Mouse (Mus musculus) ES-Bruce4 (cell line): ENCODE data around the gene Atp13a2. TPM values are rescaled to one million over a fixed set of nuclear protein-coding genes. Genes with fewer than 3 reads are reported as not detected.

Experiments
- H3K27ac ChIP-seq: 2 replicates; pipeline ENCODE4 v1.5.1; 2012; ENCODE audit warnings: low read length, inconsistent platforms; ENCODE audit not compliant: insufficient read depth
- H3K27me3 ChIP-seq: 2 replicates; pipeline ENCODE4 v1.6.1; 2012; ENCODE audit warnings: mild to moderate bottlenecking, low read length, inconsistent platforms; ENCODE audit not compliant: control insufficient read depth, poor library complexity, insufficient read depth, severe bottlenecking
- H3K36me3 ChIP-seq: 2 replicates; pipeline ENCODE4 v1.6.1; 2012; ENCODE audit warnings: inconsistent platforms, mild to moderate bottlenecking, low read length, moderate library complexity; ENCODE audit not compliant: control insufficient read depth, poor library complexity, insufficient read depth, severe bottlenecking
- H3K4me1 ChIP-seq: one replicate; pipeline ENCODE4 v1.8.1; 2011; ENCODE audit warnings: low read length; ENCODE audit not compliant: control insufficient read depth, insufficient read depth
- H3K4me3 ChIP-seq: 2 replicates; pipeline ENCODE4 v1.5.1; 2011; ENCODE audit warnings: low read depth, mild to moderate bottlenecking, low read length
- H3K9ac ChIP-seq: 2 replicates; pipeline ENCODE4 v1.6.1; 2012; ENCODE audit warnings: low read depth, mild to moderate bottlenecking, inconsistent platforms; ENCODE audit not compliant: poor library complexity, severe bottlenecking
- H3K9me3 ChIP-seq: replicated peaks from 2 replicates; pipeline ENCODE4 v1.6.1; 2012; ENCODE audit warnings: mild to moderate bottlenecking, low read length, inconsistent platforms; ENCODE audit not compliant: control insufficient read depth, poor library complexity, insufficient read depth, severe bottlenecking
- CTCF ChIP-seq: IDR thresholded peaks from one replicate; pipeline ENCODE4 v1.8.1; 2011; ENCODE audit warnings: low read depth, low read length
- EP300 ChIP-seq: IDR thresholded peaks from 2 replicates; pipeline ENCODE4 v1.6.1; 2011; ENCODE audit warnings: low read depth, low read length; ENCODE audit not compliant: insufficient read depth
- POLR2A ChIP-seq: IDR thresholded peaks from one replicate; pipeline ENCODE4 v1.8.1; 2011; ENCODE audit warnings: low read length; ENCODE audit not compliant: insufficient read depth
- polyA plus RNA-seq: library from polyadenylated mRNA; stranded (reverse); fragments of >200 nt; gene quantifications from 2 replicates; pipeline ENCODE4 v1.2.4, GENCODE M21; 2011; ENCODE audit warnings: low read depth; ENCODE audit not compliant: missing spikeins, insufficient read depth, insufficient read length

The Atp13a2 gene
- polyA plus RNA-seq, 1 experiment, result 16.8 TPM

DNA sequence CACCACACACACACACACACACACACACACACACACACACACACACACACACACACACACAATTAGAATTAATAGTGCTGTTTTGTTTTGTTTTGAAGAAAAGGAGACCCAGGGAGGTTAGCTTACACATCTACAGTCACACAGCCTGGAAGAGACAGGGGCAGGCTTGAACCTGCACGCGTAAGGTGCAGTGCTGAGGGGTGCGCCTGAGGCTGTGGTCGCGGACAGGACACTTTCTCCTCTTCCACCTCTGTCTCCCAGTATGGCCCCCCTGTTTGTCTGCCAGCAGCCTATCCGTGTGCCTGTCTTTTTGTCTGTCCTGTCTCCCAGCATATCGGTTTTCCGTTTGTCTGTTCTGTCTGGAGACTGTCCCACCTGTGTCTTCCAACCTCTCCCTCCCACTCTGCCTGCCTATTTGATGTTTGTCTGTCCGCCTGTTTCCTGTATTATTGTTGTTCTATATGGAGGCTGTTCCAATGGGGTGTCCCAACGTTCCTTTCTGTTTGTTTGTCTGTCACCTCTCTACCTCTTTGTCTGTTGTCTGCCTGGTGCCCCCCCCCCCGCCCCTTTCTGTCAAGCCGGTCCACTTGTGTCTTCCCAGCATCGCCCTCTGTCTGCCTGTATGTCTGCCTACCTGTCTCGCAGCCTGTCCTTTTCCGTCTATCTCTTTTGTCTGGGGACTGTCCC is 506 bp upstream of the Atp13a2 start:
- TF ChIP-seq EP300 (no peak), CTCF (no peak), POLR2A (no peak)
- Histone ChIP-seq H3K9ac (0 out of 2 replicates have a peak overlapping the region, but pooled peaks have one; percentile 84), H3K4me1 (no peaks in the 10 kb centered on the region), H3K27ac (no peak overlapping the region), H3K4me3 (peak overlapping the region; percentile 99), H3K36me3 (no peaks in the 10 kb centered on the region), H3K27me3 (no peaks in the 10 kb centered on the region), H3K9me3 (no peaks in the 10 kb centered on the region)

DNA sequence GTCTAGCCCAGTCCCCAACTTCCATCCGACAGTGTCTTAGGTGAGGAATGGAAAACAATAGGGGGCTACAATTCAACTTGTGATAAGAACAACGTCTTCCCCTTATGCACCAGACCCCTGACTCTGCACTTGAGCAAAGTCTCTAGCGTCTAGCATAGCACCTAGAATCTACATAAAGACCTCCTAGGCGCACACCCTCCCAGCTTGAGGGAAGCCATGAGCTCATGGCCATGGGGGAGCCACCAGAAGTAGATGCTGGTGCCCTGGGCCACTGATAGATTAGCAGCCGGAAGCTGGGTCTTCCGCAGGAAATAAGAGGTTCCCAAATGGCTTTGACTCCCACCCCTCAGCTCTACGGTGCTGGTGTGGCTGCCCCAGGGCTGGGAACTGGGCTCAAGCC is 803 bp downstream of the Atp13a2 start:
- Histone ChIP-seq H3K27ac (no peak overlapping the region), H3K27me3 (no peaks in the 10 kb centered on the region), H3K9me3 (no peaks in the 10 kb centered on the region), H3K4me3 (peak overlapping the region; percentile 98), H3K9ac (peak overlapping the region; percentile 84), H3K36me3 (no peaks in the 10 kb centered on the region), H3K4me1 (no peaks in the 10 kb centered on the region)
- TF ChIP-seq EP300, result no peak
- no peak for TF ChIP-seq POLR2A
- no peak for TF ChIP-seq CTCF

DNA sequence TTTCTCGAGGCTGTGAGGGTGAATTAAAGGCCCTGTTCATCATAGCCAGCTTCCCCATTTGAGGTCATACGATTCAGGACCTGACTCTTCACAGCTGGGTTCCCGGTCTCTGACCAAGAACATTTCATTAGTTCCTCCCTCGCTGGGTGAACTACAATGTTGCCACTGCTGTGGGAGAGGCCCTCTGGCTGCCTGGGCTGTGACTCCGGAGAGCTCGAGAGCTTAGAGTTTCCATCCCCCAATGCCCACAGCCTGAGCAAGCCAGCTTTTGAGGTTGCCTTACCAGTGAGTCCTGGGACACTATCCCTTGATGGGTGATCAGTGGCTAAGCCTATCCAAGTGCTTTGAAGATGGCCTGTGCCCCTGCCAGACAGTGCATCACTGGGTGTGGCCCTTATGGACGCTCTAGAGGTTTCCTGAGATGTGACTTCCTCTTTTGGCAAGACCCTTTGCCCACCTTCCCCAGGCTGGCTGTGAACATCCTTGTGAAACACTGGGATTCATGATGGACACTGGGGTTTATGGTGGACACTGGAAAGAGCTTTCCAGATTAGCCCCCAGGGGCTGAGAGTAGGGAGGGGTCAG is 2.1 kb downstream of the Atp13a2 start:
- no peaks in the 10 kb centered on the region for H3K9me3 ChIP-seq
- no peak overlapping the region for H3K27ac ChIP-seq
- H3K4me1 ChIP-seq, result no peaks in the 10 kb centered on the region
- TF ChIP-seq POLR2A, result no peak
- no peak for TF ChIP-seq EP300
- TF ChIP-seq CTCF, result no peak
- no peaks in the 10 kb centered on the region for H3K27me3 ChIP-seq
- no peaks in the 10 kb centered on the region for H3K36me3 ChIP-seq
- H3K4me3 ChIP-seq, result no peak overlapping the region
- H3K9ac ChIP-seq, result no peak overlapping the region

DNA sequence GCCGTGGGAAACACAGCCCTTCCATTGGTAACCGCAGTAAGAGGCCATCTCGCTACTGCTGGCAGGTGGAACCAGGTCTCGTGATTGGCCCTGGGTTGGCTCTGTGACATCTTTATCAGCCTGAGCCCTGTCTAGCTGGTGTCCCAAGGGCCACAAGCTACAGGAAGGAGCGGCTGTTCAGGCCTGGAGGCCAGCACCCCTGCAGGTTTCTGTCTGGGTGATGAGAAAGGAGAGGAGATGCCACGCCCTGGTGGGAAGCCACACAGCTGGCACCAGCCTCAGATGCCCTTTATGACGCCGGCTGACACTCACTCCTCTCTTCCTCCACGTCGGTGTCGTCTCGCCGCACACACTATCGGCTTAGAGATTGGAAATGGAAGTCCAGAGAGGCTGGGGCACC is 2.8 kb downstream of the Atp13a2 start:
- Histone ChIP-seq H3K9ac (no peak overlapping the region), H3K27ac (no peak overlapping the region), H3K9me3 (no peaks in the 10 kb centered on the region), H3K4me1 (no peaks in the 10 kb centered on the region), H3K4me3 (no peak overlapping the region), H3K36me3 (no peaks in the 10 kb centered on the region), H3K27me3 (no peaks in the 10 kb centered on the region)
- TF ChIP-seq POLR2A, result no peak
- no peak for TF ChIP-seq EP300

DNA sequence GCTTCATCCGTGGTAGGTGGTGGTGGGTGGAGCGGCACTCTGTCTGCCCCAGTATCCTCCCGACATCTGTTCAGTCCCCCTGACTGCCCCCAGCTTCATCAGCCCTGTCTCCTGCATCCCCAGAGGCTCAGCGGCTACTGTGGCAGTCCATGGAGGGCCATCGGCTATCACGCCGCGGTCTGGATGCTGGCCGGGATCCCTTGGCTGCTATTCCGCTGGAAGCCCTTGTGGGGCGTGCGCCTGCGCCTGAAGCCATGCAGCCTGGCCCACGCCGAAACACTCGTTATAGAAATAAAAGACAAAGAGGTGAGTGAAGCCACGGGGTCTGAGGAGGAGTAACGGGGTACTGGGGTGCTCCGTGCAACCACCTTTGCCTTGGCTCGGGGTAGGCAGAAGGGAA is 5.5 kb downstream of the Atp13a2 start:
- H3K27me3 ChIP-seq, result no peaks in the 10 kb centered on the region
- H3K4me1 ChIP-seq, result no peaks in the 10 kb centered on the region
- TF ChIP-seq CTCF (no peak), EP300 (no peak), POLR2A (no peak)
- no peak overlapping the region for H3K9ac ChIP-seq
- no peaks in the 10 kb centered on the region for H3K9me3 ChIP-seq
- no peaks in the 10 kb centered on the region for H3K36me3 ChIP-seq
- no peak overlapping the region for H3K27ac ChIP-seq
- H3K4me3 ChIP-seq, result no peak overlapping the region

DNA sequence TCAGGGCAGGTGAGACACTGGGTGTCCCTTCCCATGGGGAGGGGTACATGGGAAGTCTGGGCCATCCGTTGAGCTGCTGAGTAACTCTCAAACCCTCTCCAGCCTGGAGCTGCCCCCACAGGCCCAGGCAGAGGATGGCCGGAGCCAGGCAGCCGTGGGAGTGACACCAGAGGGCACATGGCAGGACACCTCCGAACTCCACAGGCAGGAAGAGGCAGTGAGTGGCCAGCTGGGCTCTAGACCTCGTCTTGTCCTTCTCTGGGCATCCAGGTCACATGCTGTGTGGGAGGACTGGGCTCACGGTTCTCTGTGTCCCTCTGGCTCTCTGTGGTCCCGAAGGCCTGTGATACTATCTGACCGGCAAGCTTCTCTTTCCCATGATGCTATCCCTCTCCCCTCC is 7.2 kb downstream of the Atp13a2 start:
- Histone ChIP-seq H3K27ac (no peak overlapping the region), H3K4me3 (no peak overlapping the region), H3K9ac (no peak overlapping the region), H3K4me1 (no peaks in the 10 kb centered on the region), H3K27me3 (no peaks in the 10 kb centered on the region), H3K36me3 (no peaks in the 10 kb centered on the region), H3K9me3 (no peaks in the 10 kb centered on the region)
- TF ChIP-seq CTCF, result no peak
- no peak for TF ChIP-seq EP300
- TF ChIP-seq POLR2A, result no peak
